Mouse (Mus musculus) forebrain, embryonic 14.5 days (tissue): ENCODE measurements at regions not wholly inside any gene's neighbourhood (a gene's known extent, or its start where the extent isn't known, plus 50 kb on each side); places are given as distances from the start of the nearest gene placed in this dataset.

Experiments
- ATAC-seq: fragments of 200-750 bp; cut with Nextera tagmentation; 2 replicates; pipeline ENCODE4 v1.8.0; 2017; ENCODE audit warnings: mild to moderate bottlenecking, moderate library complexity
- DNase-seq: peaks from one replicate; pipeline ENCODE4 v3.0.0-alpha.2; 2015; ENCODE audit warnings: low spot score
- H3K27ac ChIP-seq: fragments of 300-500 bp; sonication (generic); 2 replicates; pipeline ENCODE4 v1.5.1; 2014; ENCODE audit warnings: low read depth, mild to moderate bottlenecking, control low read depth, low read length, moderate library complexity
- H3K27me3 ChIP-seq: fragments of 300-500 bp; sonication (generic); replicated peaks from 2 replicates; pipeline ENCODE4 v1.6.1; 2014; ENCODE audit warnings: low read length, control low read depth, mixed read lengths; ENCODE audit not compliant: control insufficient read depth, insufficient read depth
- H3K36me3 ChIP-seq: fragments of 300-500 bp; sonication (generic); 2 replicates; pipeline ENCODE4 v1.6.1; 2014; ENCODE audit warnings: low read length, control low read depth; ENCODE audit not compliant: control insufficient read depth, insufficient read depth
- H3K4me1 ChIP-seq: fragments of 300-500 bp; sonication (generic); 2 replicates; pipeline ENCODE4 v1.6.1; 2014; ENCODE audit warnings: antibody characterized with exemption, low read length, control low read depth; ENCODE audit not compliant: control insufficient read depth, insufficient read depth
- H3K4me2 ChIP-seq: fragments of 300-500 bp; sonication (generic); 2 replicates; pipeline ENCODE4 v1.6.1; 2014; ENCODE audit warnings: mild to moderate bottlenecking, control low read depth, low read length
- H3K4me3 ChIP-seq: fragments of 300-500 bp; sonication (generic); 2 replicates; pipeline ENCODE4 v1.5.1; 2014; ENCODE audit warnings: low read depth, low read length, control low read depth
- H3K9ac ChIP-seq: fragments of 300-500 bp; sonication (generic); 2 replicates; pipeline ENCODE4 v1.6.1; 2014; ENCODE audit warnings: mild to moderate bottlenecking, low read length, control low read depth, moderate library complexity
- H3K9me3 ChIP-seq: fragments of 300-500 bp; sonication (generic); replicated peaks from 2 replicates; pipeline ENCODE4 v1.6.1; 2016; ENCODE audit warnings: low read length, control low read depth, mixed read lengths; ENCODE audit not compliant: control insufficient read depth
- WGBS: fragments of 180-500 bp; shearing (Covaris S2); extraction: QIAGEN DNeasy Blood & Tissue Kit; methylation state at CpG from one replicate; pipeline ENCODE4 v1.1.7; 2014; 5-methylcytosine and 5-hydroxymethylcytosine counted together

GRCm38 (mm10) chr13:91312905-91313571 is 89.3 kb upstream of the Atg10 start:
- Histone ChIP-seq H3K4me2 (no peak overlapping the region), H3K27ac (no peak overlapping the region), H3K36me3 (no peaks in the 10 kb centered on the region), H3K27me3 (no peaks in the 10 kb centered on the region), H3K9ac (no peak overlapping the region), H3K4me1 (no peaks in the 10 kb centered on the region), H3K9me3 (no peaks in the 10 kb centered on the region), H3K4me3 (no peak overlapping the region)
- 90% methylated on average over 5 of the region's 5 CpGs for WGBS
- DNase-seq, result no peak
- no peak for ATAC-seq

- Histone ChIP-seq H3K27ac (no peak overlapping the region), H3K27me3 (no peaks in the 10 kb centered on the region), H3K4me3 (no peak overlapping the region), H3K36me3 (no peaks in the 10 kb centered on the region), H3K9me3 (no peaks in the 10 kb centered on the region), H3K9ac (no peak overlapping the region), H3K4me1 (no peaks in the 10 kb centered on the region), H3K4me2 (no peak overlapping the region)
- DNase-seq (no peak), ATAC-seq (no peak)
- 92% methylated on average over 6 of the region's 6 CpGs for WGBS
These were observed 98.6 kb upstream of the Atg10 start for GRCm38 (mm10) chr13:91322331-91322730.

- Histone ChIP-seq H3K27me3 (no peaks in the 10 kb centered on the region), H3K4me2 (no peak overlapping the region), H3K4me1 (no peaks in the 10 kb centered on the region), H3K27ac (no peak overlapping the region), H3K9ac (no peak overlapping the region), H3K9me3 (no peaks in the 10 kb centered on the region), H3K4me3 (no peak overlapping the region), H3K36me3 (no peaks in the 10 kb centered on the region)
- WGBS, result 85% methylated on average over 3 of the region's 3 CpGs
- DNase-seq (no peak), ATAC-seq (no peak)
These were observed 103.1 kb upstream of the Atg10 start for GRCm38 (mm10) chr13:91326834-91327233.

DNA sequence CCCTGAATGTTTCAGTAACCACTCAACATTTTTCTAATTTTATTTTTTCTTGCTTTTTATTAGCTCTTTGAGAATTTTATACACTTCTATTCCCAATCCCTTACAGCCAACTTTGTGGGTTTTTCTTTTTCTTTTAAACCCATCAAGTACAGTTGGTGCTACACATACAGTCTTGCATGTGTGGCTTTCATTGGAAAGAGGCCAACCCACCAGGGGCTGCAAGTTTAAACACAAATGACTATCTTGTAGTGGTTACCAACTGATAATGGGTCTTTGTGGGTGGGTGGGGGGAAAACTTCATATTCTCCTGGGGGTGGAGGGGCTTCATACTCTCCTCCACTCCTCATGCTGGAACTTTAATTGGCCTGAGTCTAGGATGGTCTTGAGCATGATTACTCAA is 110.5 kb upstream of the Atg10 start:
- Histone ChIP-seq H3K4me3 (no peak overlapping the region), H3K4me2 (no peak overlapping the region), H3K9me3 (no peaks in the 10 kb centered on the region), H3K27me3 (no peaks in the 10 kb centered on the region), H3K4me1 (no peaks in the 10 kb centered on the region), H3K27ac (no peak overlapping the region), H3K9ac (no peak overlapping the region), H3K36me3 (no peaks in the 10 kb centered on the region)
- ATAC-seq (no peak), DNase-seq (no peak)

- Histone ChIP-seq H3K36me3 (no peaks in the 10 kb centered on the region), H3K27me3 (no peaks in the 10 kb centered on the region), H3K4me2 (no peak overlapping the region), H3K9ac (no peak overlapping the region), H3K4me1 (no peaks in the 10 kb centered on the region), H3K27ac (no peak overlapping the region), H3K9me3 (no peaks in the 10 kb centered on the region), H3K4me3 (no peak overlapping the region)
- DNase-seq (no peak), ATAC-seq (no peak)
- 81% methylated on average over 1 of the region's 1 CpGs for WGBS
These were observed 115.9 kb upstream of the Ssbp2 start for GRCm38 (mm10) chr13:91344139-91344538.

- Histone ChIP-seq H3K36me3 (no peaks in the 10 kb centered on the region), H3K9ac (no peak overlapping the region), H3K4me2 (no peak overlapping the region), H3K9me3 (no peaks in the 10 kb centered on the region), H3K27ac (no peak overlapping the region), H3K4me1 (no peaks in the 10 kb centered on the region), H3K27me3 (no peaks in the 10 kb centered on the region), H3K4me3 (no peak overlapping the region)
- ATAC-seq (no peak), DNase-seq (no peak)
- WGBS, result 92% methylated on average over 12 of the region's 12 CpGs
These were observed 111.5 kb upstream of the Ssbp2 start for GRCm38 (mm10) chr13:91348489-91349083.

DNA sequence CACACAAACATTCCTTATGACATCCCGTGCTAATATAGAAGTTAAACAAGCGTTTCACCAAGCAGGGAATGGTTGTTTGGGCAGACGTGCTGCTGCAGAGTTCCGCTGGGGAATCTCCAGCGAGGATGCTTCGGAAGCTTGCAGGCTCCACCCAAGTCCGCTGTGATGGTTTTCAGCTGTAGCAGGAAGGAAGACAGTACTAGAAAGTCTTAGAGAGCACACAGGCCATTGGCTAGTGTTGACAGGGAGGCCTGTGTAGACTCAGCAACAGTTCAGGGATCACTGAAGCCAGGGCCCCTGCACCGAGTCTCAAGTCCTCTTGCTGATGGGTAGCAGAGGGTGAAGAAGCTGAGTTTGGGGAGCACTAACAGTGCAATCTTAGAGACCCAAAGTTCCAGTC is 107.8 kb upstream of the Ssbp2 start:
- H3K27me3 ChIP-seq, result no peaks in the 10 kb centered on the region
- H3K27ac ChIP-seq, result no peak overlapping the region
- no peaks in the 10 kb centered on the region for H3K4me1 ChIP-seq
- no peak overlapping the region for H3K4me3 ChIP-seq
- no peak for DNase-seq
- H3K9me3 ChIP-seq, result no peaks in the 10 kb centered on the region
- ATAC-seq, result no peak
- no peaks in the 10 kb centered on the region for H3K36me3 ChIP-seq
- no peak overlapping the region for H3K4me2 ChIP-seq
- no peak overlapping the region for H3K9ac ChIP-seq
- 87% methylated on average over 8 of the region's 8 CpGs for whole genome bisulfite sequencing

GRCm38 (mm10) chr13:91356516-91356915 is 103.6 kb upstream of the Ssbp2 start:
- Histone ChIP-seq H3K4me3 (no peak overlapping the region), H3K27ac (no peak overlapping the region), H3K36me3 (no peaks in the 10 kb centered on the region), H3K9me3 (no peaks in the 10 kb centered on the region), H3K4me2 (no peak overlapping the region), H3K4me1 (no peaks in the 10 kb centered on the region), H3K27me3 (no peaks in the 10 kb centered on the region), H3K9ac (no peak overlapping the region)
- no peak for ATAC-seq
- 93% methylated on average over 9 of the region's 9 CpGs for WGBS
- no peak for DNase-seq

- H3K4me3 ChIP-seq, result no peak overlapping the region
- H3K9ac ChIP-seq, result no peak overlapping the region
- no peaks in the 10 kb centered on the region for H3K9me3 ChIP-seq
- no peaks in the 10 kb centered on the region for H3K27me3 ChIP-seq
- no peaks in the 10 kb centered on the region for H3K36me3 ChIP-seq
- no peak overlapping the region for H3K4me2 ChIP-seq
- DNase-seq (no peak), ATAC-seq (no peak)
- WGBS, result 78% methylated on average over 6 of the region's 6 CpGs
- no peak overlapping the region for H3K27ac ChIP-seq
- peaks cover 3% of the 10 kb centered on the region; the same call in 1 of the 2 replicates for H3K4me1 ChIP-seq
These were observed 100.0 kb upstream of the Ssbp2 start for GRCm38 (mm10) chr13:91360121-91360520.
